Mouse (Mus musculus) limb, embryonic 13.5 days (tissue): ENCODE measurements at regions not wholly inside any gene's neighbourhood (a gene's known extent, or its start where the extent isn't known, plus 50 kb on each side); places are given as distances from the start of the nearest gene placed in this dataset.
"Not testable (repeated sequence)": the region's sequence is repeated elsewhere in the genome, so short reads cannot be mapped to it uniquely, and the experiment has no call there.

Experiments
- ATAC-seq: fragments of 200-750 bp; cut with Nextera tagmentation; 2 replicates; pipeline ENCODE4 v1.8.0; 2017; ENCODE audit warnings: low read depth, moderate number of reproducible peaks, moderate TSS enrichment; ENCODE audit not compliant: low FRiP score
- H3K27ac ChIP-seq: fragments of 300-500 bp; sonication (generic); 2 replicates; pipeline ENCODE4 v1.5.1; 2015; ENCODE audit warnings: inconsistent platforms, mild to moderate bottlenecking, moderate library complexity
- H3K27me3 ChIP-seq: fragments of 300-500 bp; sonication (generic); 2 replicates; pipeline ENCODE4 v1.6.1; 2015; ENCODE audit warnings: mild to moderate bottlenecking, inconsistent platforms
- H3K36me3 ChIP-seq: fragments of 300-500 bp; sonication (generic); 2 replicates; pipeline ENCODE4 v1.6.1; 2015; ENCODE audit warnings: inconsistent platforms, mild to moderate bottlenecking, moderate library complexity
- H3K4me1 ChIP-seq: fragments of 300-500 bp; sonication (generic); 2 replicates; pipeline ENCODE4 v1.6.1; 2015; ENCODE audit warnings: inconsistent platforms
- H3K4me2 ChIP-seq: fragments of 300-500 bp; sonication (generic); replicated peaks from 2 replicates; pipeline ENCODE4 v1.6.1; 2015; ENCODE audit warnings: inconsistent platforms, mild to moderate bottlenecking, moderate library complexity
- H3K4me3 ChIP-seq: fragments of 300-500 bp; sonication (generic); 2 replicates; pipeline ENCODE4 v1.5.1; 2015; ENCODE audit warnings: moderate library complexity, mild to moderate bottlenecking, inconsistent platforms
- H3K9ac ChIP-seq: fragments of 300-500 bp; sonication (generic); 2 replicates; pipeline ENCODE4 v1.6.1; 2015; ENCODE audit warnings: mild to moderate bottlenecking, inconsistent platforms
- H3K9me3 ChIP-seq: fragments of 300-500 bp; sonication (generic); 2 replicates; pipeline ENCODE4 v1.6.1; 2016; ENCODE audit warnings: inconsistent platforms
- WGBS: fragments of 180-500 bp; shearing (Covaris S2); methylation state at CpG from one replicate; pipeline ENCODE4 v1.1.7; 2015; 5-methylcytosine and 5-hydroxymethylcytosine counted together

DNA sequence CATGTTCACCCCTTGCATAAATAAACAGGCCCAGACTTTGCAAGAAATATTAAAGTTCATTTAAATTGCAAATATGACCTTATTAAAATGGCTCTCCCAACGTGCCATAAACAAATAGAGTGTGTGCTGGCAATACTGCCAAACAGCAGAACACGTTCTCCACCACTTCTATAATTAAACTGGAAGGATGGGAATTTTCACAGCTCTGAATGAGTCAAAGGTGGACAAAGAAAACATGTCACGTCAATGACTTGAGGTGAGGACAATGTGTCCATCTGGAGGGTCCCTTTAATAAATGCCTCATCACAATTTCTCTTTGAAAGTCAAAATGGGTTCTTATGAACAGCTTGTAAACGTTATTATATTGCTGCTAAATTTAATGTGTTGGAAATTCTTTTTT is 114.8 kb downstream of the Galc start:
- Histone ChIP-seq H3K9me3 (no peaks in the 10 kb centered on the region), H3K4me2 (no peak overlapping the region), H3K27ac (no peak overlapping the region), H3K27me3 (no peaks in the 10 kb centered on the region), H3K9ac (no peak overlapping the region), H3K4me3 (no peak overlapping the region), H3K4me1 (no peaks in the 10 kb centered on the region), H3K36me3 (no peaks in the 10 kb centered on the region)
- ATAC-seq: no peak
- WGBS: 47% methylated on average over 4 of the region's 4 CpGs

- no peak overlapping the region for H3K9ac ChIP-seq
- H3K4me1 ChIP-seq: no peaks in the 10 kb centered on the region
- no peak overlapping the region for H3K4me2 ChIP-seq
- WGBS: 86% methylated on average over 1 of the region's 1 CpGs
- H3K9me3 ChIP-seq: no peaks in the 10 kb centered on the region
- no peak overlapping the region for H3K27ac ChIP-seq
- no peak for ATAC-seq
- H3K4me3 ChIP-seq: no peak overlapping the region
- H3K36me3 ChIP-seq: no peaks in the 10 kb centered on the region
- H3K27me3 ChIP-seq: no peaks in the 10 kb centered on the region
These were observed 116.1 kb downstream of the Galc start for GRCm38 (mm10) chr12:98143170-98143569.

- H3K27ac ChIP-seq, ATAC-seq, H3K4me1 ChIP-seq, H3K9me3 ChIP-seq, H3K4me3 ChIP-seq, H3K4me2 ChIP-seq, H3K36me3 ChIP-seq, H3K9ac ChIP-seq, H3K27me3 ChIP-seq: not testable (repeated sequence)
- WGBS: 77% methylated on average over 3 of the region's 3 CpGs
These were observed 119.4 kb downstream of the Galc start for GRCm38 (mm10) chr12:98139906-98140305.

GRCm38 (mm10) chr12:98131276-98131675 is 128.0 kb downstream of the Galc start:
- no peak for ATAC-seq
- Histone ChIP-seq H3K27ac (no peak overlapping the region), H3K9me3 (no peaks in the 10 kb centered on the region), H3K4me3 (no peak overlapping the region), H3K36me3 (no peaks in the 10 kb centered on the region), H3K4me2 (no peak overlapping the region), H3K27me3 (no peaks in the 10 kb centered on the region), H3K4me1 (no peaks in the 10 kb centered on the region), H3K9ac (no peak overlapping the region)
- 84% methylated on average over 5 of the region's 5 CpGs for WGBS

GRCm38 (mm10) chr12:98123541-98123940 is 135.7 kb downstream of the Galc start:
- H3K27ac ChIP-seq: no peak overlapping the region
- H3K9ac ChIP-seq: no peak overlapping the region
- no peak overlapping the region for H3K4me3 ChIP-seq
- no peaks in the 10 kb centered on the region for H3K4me1 ChIP-seq
- no peaks in the 10 kb centered on the region for H3K9me3 ChIP-seq
- 68% methylated on average over 3 of the region's 3 CpGs for WGBS
- no peak for ATAC-seq
- H3K27me3 ChIP-seq: no peaks in the 10 kb centered on the region
- H3K36me3 ChIP-seq: no peaks in the 10 kb centered on the region
- no peak overlapping the region for H3K4me2 ChIP-seq

DNA sequence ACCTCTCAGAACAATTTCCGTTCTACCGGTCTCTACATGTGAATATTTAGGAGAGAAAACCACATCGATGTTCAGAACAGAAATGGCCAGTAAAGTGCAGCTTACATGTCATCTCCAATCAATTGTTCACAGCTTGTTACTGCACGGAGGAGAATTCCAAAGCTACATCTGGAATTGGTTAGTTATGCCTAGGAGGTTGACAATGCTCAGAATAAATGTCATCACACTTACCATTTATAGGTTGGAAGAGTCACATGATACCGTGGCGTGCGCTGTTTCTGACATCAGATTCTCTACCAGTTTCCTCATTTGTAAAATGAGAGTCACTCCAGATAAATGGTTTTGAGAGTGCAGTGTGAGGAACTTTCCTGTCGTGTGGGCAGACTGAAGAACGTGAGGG is 151.2 kb downstream of the Galc start:
- no peak overlapping the region for H3K4me2 ChIP-seq
- peaks cover 20% of the 10 kb centered on the region for H3K4me1 ChIP-seq
- no peak overlapping the region for H3K9ac ChIP-seq
- H3K9me3 ChIP-seq: no peaks in the 10 kb centered on the region
- H3K27me3 ChIP-seq: no peaks in the 10 kb centered on the region
- no peak overlapping the region for H3K4me3 ChIP-seq
- H3K27ac ChIP-seq: no peak overlapping the region
- peak; percentile 29; the same call in 1 of the 2 replicates for ATAC-seq
- 38% methylated on average over 9 of the region's 9 CpGs for WGBS
- H3K36me3 ChIP-seq: no peaks in the 10 kb centered on the region

DNA sequence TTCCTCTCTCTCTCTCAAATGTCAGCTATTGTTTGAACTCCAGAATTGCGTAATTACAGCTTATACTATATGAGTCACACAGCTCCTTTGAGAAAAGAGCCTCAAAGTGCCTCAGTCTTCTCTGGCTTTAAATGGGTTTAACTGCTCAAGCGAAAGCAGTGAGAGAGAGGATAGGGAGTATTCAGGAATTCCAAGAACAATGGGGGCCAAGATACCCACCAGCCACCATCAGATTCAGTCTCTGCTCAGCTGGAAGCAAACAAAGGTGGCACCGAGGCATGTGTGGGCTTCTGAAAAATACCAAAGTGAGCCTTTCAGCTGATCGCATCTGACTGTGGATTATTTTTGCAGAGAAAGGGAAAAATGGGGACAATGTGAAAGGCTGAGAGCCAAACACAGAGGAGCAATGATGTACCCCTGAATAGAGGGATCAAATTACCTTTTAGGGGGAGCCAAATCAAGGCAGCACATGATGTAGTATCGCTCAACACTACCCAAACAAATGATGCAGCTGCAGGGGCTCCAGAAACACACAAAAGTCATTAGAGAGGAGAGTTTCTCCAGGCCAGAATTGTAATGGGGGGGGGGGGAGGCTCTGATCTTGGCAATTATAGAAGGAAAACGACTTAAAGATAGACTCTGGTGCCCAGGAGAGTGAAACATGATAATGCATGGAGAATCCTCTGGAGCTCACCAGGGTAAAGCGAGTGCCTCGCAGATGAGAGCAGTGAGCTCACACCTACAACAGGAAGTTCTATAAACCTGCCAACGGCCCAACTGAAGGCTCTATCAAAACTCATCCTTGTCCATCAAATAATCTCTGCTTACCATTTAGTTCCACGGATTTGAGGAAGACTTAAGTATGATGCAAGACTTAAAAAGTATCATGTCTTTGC is 152.2 kb downstream of the Galc start:
- WGBS: 44% methylated on average over 10 of the region's 10 CpGs
- Histone ChIP-seq H3K27ac (0 out of 2 replicates have a peak overlapping the region, but pooled peaks have one; percentile 33), H3K4me1 (peaks cover 20% of the 10 kb centered on the region), H3K36me3 (no peaks in the 10 kb centered on the region), H3K9ac (no peak overlapping the region), H3K9me3 (no peaks in the 10 kb centered on the region), H3K27me3 (no peaks in the 10 kb centered on the region), H3K4me2 (0 out of 2 replicates have a peak overlapping the region, but pooled peaks have one; percentile 3), H3K4me3 (no peak overlapping the region)
- ATAC-seq: no peak

DNA sequence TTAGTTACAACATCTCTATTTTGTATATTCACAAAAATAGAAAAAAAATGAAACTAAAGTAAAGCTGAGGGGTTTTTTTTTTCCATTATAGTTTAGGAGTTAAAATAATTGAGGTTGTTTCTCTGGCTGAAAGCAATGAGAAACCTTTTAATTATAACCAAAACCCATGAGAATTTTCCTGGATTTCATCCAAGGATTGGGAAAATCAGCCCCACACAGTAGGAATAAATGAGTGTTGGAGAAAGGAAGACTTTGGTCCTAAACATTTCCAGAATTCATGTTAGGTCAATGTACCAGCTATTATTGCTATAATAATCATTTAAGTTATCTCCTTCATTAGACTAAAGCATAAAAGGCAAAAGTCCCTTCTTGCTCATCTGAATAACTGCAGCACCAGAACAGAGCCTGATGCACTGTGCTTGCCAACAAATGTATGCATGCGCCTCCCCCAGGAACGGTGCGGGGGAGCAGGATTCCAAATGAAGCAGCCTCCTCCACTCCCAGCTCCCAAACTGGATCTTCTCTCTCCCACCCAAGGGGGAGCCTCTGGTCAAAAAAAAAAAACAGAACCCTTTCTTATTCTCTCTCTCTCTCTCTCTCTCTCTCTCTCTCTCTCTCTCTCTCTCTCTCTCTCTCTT is 153.0 kb downstream of the Galc start:
- Histone ChIP-seq H3K9me3 (no peaks in the 10 kb centered on the region), H3K9ac (no peak overlapping the region), H3K4me1 (peaks cover 20% of the 10 kb centered on the region), H3K4me2 (0 out of 2 replicates have a peak overlapping the region, but pooled peaks have one; percentile 3), H3K27me3 (no peaks in the 10 kb centered on the region), H3K4me3 (no peak overlapping the region), H3K27ac (no peak overlapping the region), H3K36me3 (no peaks in the 10 kb centered on the region)
- ATAC-seq: no peak
- 44% methylated on average over 3 of the region's 3 CpGs for WGBS

DNA sequence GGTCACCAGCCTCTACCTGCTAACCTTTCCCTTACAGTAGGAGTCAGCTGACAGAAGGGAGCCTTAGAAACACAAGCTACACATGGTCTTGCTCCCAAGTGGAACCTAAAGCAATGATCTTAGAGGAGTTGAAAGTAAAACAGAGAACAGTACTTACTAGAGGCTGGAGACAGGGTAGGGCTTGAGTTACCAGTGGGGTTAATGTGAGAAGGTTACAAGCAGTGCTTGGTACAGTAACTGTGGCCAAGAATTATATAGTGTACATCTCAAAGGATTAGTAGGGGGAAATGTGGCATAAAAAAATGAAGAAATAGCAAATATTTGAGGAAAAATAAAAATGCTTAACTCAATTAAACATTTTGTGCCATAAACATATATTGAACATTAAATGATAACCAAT is 153.5 kb downstream of the Galc start:
- no peak overlapping the region for H3K9ac ChIP-seq
- peak overlapping the region; percentile 28 for H3K27ac ChIP-seq
- H3K36me3 ChIP-seq: no peaks in the 10 kb centered on the region
- peak; percentile 79 for ATAC-seq
- H3K9me3 ChIP-seq: no peaks in the 10 kb centered on the region
- no peaks in the 10 kb centered on the region for H3K27me3 ChIP-seq
- H3K4me3 ChIP-seq: no peak overlapping the region
- no peak overlapping the region for H3K4me2 ChIP-seq
- peaks cover 20% of the 10 kb centered on the region for H3K4me1 ChIP-seq

DNA sequence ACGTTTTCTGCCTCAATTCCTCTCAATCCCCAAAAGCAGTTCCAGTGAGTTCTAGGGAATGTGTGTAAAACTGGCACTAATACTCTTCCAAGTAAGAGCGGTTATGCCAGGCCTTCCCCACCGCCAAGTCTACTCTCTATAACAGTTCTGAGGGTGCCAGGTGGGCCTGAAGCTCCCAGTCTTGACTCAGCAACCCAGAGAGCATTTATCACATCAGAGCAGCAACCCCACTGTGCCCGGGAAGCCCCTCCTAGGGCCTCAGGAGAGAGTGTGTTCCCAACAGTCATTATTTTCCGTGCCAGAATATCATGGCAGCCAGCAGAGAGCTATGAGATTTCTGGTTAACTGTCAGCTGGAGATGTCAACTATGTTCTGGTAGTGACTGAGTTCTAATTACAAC is 169.1 kb downstream of the Galc start:
- H3K9me3 ChIP-seq: peaks cover 8% of the 10 kb centered on the region; the same call in 1 of the 2 replicates
- H3K27ac ChIP-seq: no peak overlapping the region
- no peak overlapping the region for H3K9ac ChIP-seq
- WGBS: 65% methylated on average over 5 of the region's 5 CpGs
- no peak overlapping the region for H3K4me3 ChIP-seq
- no peaks in the 10 kb centered on the region for H3K4me1 ChIP-seq
- no peak overlapping the region for H3K4me2 ChIP-seq
- no peaks in the 10 kb centered on the region for H3K27me3 ChIP-seq
- no peaks in the 10 kb centered on the region for H3K36me3 ChIP-seq
- no peak for ATAC-seq

- no peak overlapping the region for H3K4me3 ChIP-seq
- H3K4me2 ChIP-seq: no peak overlapping the region
- ATAC-seq: no peak
- no peak overlapping the region for H3K9ac ChIP-seq
- H3K27ac ChIP-seq: no peak overlapping the region
- 89% methylated on average over 1 of the region's 1 CpGs for whole genome bisulfite sequencing
- no peaks in the 10 kb centered on the region for H3K9me3 ChIP-seq
- no peaks in the 10 kb centered on the region for H3K36me3 ChIP-seq
- H3K27me3 ChIP-seq: no peaks in the 10 kb centered on the region
- no peaks in the 10 kb centered on the region for H3K4me1 ChIP-seq
These were observed 180.9 kb downstream of the Galc start for GRCm38 (mm10) chr12:98078351-98078750.

DNA sequence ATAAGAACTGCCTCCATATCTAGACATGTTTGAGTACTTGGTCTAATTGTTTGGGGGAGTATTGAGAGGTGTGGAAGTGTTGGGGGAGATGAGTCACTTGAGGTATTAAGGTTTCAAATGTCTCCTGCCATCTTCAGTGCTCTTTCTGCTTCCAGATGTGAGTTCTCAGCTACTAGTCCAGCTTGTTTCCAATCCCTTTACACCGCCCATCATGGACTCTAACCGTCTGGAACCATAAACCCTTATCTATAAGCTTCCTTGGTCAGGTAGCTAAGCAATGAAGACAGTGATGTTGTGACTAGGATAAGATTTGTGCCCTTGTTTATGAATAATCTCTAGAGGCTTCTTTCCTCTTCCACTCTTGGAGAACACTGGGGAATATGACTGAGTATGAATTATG is 183.7 kb downstream of the Galc start:
- no peak for ATAC-seq
- no peaks in the 10 kb centered on the region for H3K4me1 ChIP-seq
- H3K9ac ChIP-seq: no peak overlapping the region
- H3K4me2 ChIP-seq: no peak overlapping the region
- H3K27ac ChIP-seq: no peak overlapping the region
- WGBS: 96% methylated on average over 2 of the region's 2 CpGs
- H3K27me3 ChIP-seq: no peaks in the 10 kb centered on the region
- no peaks in the 10 kb centered on the region for H3K36me3 ChIP-seq
- H3K9me3 ChIP-seq: no peaks in the 10 kb centered on the region
- H3K4me3 ChIP-seq: no peak overlapping the region
